Mouse (Mus musculus): ENCODE measurements around the gene Dync1i2.

DNA sequence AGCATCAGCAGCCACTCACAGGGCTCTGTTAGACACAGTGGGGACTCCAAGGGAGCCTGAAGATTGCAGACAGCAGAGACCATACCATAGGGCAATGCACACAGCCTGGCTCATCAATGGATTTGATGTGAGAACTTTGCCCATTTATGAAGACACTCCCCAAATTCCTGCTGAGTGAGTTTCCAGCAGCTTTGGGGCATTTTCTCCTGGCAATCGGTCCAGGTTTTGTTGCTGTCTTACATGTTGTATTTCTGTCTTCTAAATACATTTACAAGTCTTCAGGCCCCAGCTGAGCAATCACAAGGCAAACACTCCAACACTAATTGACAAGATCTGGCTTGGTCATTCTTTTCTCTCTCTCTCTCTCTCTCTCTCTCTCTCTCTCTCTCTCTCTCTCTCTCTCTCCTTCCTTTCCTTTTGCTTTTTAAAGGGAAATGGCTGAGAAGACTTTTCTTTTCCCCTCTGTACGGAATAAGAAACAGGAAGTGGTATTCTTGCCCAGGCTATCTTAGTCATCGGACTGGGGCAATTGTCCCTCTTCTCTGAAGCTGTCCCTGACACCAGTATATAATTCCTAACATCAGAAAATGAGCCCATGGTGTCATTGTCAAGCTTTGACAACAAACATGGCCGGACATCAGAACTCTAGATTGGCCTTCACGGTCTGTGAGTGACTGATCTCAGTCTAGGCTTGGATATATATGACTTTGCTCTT lies 2.3 kb upstream of the Dync1i2 start:
- TF ChIP-seq CTCF (IDR thresholded peaks at IDR 0.05; ENCODE audit: borderline replicate concordance, insufficient read depth, low read length) (no peak), POLR2A (IDR thresholded peaks at IDR 0.05; ENCODE audit: low read depth, low read length) (no peak)
